Mouse (Mus musculus) mouse trophoblast stem cell (cell line): ENCODE results near the gene Rab3gap2.

ENCODE experiments used
- in situ Hi-C, 2 experiments: fragments of 300-500 bp; cut with MseI, MboI; formaldehyde crosslinking; loops; 2 replicates in 1 of 2; 3 replicates in 1 of 2; pipeline ENCODE4 v1.15.1; 2025

Gene Rab3gap2

GRCm38 (mm10) chr1:185203909-185204661, at the start of gene Rab3gap2:
Gene Rab3gap2, plus strand, starts transcription at chr1:185204117.
- in situ Hi-C loops: no loop called here

- in situ Hi-C loops: no loop called here
Observed at GRCm38 (mm10) chr1:185173641-185174040, 30.3 kb upstream of the Rab3gap2 start.

DNA sequence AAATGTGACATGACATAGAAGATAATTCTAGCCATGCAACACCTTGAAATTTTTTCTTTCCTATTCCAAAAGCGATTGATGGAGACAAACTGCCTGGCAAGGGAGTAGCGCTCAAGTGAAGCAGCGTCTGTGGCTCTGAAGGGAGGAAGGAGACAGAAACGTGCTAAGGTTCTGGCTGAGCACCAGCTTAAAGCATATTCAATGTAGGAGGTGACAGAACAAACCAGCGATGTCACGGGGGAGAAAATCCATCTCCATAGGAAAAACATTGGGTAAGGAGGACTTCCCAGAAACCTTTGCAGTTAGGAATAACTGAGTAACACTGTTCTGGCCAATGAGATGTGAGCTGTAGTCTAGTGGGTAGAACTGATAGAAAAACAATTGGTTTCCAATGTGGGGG, 26.1 kb upstream of the Rab3gap2 start:
- in situ Hi-C loops: no loop called here

- in situ Hi-C loops: no loop called here
Observed at GRCm38 (mm10) chr1:185183591-185184330, 20.2 kb upstream of the Rab3gap2 start.

- in situ Hi-C loops: no loop called here
Observed at GRCm38 (mm10) chr1:185185556-185185955, 18.4 kb upstream of the Rab3gap2 start.

DNA sequence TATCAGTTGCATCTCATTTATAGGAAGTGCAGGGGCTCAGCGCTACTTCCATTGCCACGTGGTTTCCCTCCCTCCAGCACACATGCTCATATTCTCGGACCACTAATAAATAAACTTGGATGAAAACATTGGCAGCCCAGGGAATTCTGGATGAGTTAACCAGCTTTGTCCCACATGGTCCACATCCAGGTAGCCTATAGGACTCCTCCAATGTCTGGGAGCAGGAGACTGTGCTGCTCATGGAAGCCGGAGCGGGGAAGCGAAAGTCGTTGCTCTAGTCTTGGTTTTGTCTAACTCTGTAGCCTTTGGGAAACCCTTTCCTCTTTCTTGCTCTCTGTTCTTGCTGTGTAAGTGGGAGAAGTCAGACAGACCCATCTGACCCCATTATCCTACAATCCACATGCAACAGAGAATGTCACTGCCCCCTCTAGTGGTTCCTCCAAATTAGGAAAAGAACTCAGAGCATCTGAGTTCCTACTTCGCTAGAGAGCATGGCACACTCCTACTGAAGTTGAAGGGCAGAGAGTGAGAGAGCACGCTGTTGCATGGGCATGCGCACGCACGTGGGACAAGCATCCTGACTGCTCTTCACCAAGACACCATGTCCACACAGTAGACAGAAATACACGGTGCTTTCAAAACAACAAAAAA, 16.7 kb upstream of the Rab3gap2 start:
- in situ Hi-C loops: no loop called here

DNA sequence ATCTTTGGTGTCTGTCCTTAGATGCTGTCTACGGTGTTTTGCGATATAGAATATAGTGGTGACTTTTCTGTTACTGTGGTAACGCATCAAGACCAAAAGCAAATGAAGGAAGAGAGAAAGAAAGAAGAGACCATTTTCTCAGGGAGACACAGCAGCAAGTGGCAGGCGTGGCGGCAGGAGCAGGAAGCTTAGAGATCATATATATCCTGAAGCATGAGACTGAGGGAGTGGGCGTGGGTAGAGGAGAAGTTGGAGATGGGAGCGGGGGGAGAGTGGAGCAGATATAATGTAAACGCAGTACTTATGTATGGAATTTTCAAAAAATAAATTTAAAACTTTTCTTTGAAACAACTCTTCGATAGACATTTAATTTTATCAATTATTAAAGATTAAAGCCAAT, 14.0 kb upstream of the Rab3gap2 start:
- in situ Hi-C loops: loop anchor here (5.0 kb wide), 1 partner anchor 223 kb away; no protein-coding TSS in a partner anchor

DNA sequence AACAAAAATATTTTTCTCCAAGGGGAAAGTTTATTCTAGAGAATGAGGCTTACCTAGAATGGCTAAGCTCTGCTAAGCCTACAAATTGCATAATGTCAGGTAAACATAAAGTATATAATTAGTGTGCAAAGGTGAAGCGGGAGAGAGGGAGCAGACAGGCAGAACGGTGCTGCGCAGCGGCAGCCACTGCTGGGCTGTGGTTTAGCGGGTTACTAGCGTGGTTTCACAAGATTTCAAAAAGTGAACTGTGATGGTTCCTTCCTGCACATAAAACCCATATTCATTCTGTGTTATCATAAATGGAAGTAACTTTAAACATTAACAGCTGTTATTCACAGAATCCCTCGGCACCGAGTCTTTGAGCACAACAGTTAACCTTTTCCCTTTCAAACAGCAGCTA, 11.8 kb upstream of the Rab3gap2 start:
- in situ Hi-C loops: loop anchor here (5.0 kb wide), 1 partner anchor 225 kb away; no protein-coding TSS in a partner anchor

GRCm38 (mm10) chr1:185193509-185193908, 10.4 kb upstream of the Rab3gap2 start:
- in situ Hi-C loops: loop anchor here (5.0 kb wide), 1 partner anchor 226 kb away; no protein-coding TSS in a partner anchor

- in situ Hi-C loops: no loop called here
Observed at GRCm38 (mm10) chr1:185196323-185196722, 7.6 kb upstream of the Rab3gap2 start.

GRCm38 (mm10) chr1:185200571-185201395, 3.1 kb upstream of the Rab3gap2 start:
- in situ Hi-C loops: no loop called here

DNA sequence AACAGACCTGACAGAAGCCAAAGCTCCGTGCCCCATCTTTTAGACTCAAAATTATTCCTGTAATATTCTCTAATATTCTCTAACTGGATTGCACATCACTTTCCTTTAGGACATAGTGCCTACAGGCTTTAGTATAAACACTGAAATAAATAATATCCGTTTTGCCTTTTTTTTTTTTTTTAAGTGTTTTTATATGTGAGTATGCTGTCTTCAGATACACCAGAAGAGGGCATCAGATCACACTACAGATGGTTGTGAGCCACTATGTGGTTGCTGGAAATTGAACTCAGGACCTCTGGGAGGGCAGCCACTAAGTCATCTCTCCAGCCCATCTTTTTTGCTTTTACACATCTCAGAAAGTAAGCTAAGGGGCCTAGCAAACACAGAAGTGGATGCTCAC, 1.9 kb upstream of the Rab3gap2 start:
- in situ Hi-C loops: no loop called here

DNA sequence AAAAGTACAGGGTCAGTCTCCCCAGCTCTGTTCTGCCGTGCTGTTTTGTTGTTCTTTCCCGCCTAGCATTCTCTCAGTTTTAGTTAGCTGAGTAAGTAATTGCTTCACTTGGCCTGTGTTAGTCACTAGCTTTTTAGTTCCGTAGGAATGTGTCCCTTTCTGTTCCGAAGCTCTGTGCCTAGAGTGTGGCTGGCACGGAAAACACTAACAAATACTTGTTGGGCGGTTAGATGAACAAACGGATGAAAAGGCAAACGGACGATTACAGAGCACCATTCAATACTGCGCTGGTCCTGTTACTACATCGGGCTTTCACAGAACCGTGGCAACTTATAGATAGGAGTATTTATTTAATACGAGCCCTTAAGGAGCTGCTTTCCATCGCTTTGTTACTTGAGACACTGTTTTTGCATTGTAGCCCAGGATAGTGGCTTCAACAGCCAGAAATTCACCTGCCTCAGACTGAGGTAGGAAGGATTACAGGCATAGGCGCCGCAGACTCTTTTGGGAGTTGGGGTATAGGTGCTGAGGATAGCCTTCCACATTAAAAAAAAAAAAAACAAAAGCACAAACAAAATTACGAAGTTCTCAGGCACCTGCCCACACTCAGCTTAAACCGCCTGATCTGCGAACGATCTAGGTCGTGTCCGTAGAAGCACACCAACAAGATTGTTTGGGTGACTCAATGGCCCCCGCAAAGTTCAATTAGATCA, 565 bp upstream of the Rab3gap2 start:
- in situ Hi-C loops: no loop called here

DNA sequence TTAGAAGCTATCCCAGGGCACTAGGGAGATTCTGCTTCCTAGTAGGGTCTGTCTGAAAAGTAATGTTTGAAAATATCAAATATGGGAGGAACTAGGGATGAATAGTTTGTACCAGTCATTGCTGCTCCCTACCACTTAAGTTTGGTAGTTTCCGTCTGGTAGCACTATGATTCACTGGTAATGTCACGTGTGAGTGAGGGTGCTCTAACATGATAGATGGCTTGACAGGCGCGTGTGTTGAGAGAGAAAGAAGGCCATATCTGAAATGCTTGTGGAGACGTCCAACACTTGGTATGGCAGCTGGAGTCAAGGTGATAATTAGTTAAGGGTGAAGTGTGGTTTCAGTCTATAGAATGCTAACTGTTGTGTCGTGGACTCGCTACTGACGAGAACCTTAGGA, 1.2 kb downstream of the Rab3gap2 start:
- in situ Hi-C loops: no loop called here

GRCm38 (mm10) chr1:185207851-185208595, 4.1 kb downstream of the Rab3gap2 start:
- in situ Hi-C loops: no loop called here

DNA sequence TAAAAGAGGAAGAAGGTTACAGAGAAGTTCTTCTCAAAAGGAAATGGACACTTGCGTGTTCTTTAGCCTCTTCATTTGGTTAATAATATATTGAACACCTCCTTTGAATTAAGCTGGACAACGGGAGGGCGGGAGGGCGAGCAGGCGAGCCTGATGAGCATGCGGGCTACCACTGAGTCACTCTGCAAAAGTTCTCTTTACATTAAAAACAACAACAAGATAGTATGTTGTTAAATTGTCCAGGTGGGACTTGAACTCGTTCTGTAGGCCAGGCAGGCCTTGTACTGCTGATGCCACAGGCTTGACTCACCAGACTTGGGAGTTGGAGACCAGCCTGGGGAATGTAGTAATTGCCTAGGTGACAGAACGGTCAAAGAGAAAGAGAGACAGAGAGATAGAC, 4.8 kb downstream of the Rab3gap2 start:
- in situ Hi-C loops: no loop called here

DNA sequence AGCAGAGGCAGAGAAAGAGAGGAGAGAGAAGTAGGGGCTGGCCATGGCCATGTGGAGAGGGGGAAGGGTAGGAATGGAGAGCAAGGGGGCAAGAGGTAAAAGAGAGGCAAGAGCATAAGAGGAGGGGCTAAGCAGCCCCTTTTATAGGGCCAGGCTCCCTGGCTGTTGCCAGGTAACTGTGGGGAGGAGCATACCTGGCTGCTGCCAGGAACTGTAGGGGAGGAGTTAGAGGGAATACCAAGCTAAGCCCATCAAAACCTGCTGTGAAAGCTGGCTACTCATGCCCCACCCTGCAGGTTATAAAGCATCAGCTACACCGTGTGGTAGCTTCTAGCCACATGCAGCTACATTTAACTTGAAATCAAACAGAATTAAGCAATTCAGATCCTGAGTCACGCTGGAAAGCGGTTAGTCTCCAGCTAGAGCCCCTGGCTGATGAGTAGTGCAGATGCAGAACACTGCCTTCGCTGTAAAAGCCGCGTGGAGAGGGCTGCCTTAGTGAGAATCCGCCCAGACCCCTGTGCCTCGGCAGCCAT, 5.8 kb downstream of the Rab3gap2 start:
- in situ Hi-C loops: no loop called here

DNA sequence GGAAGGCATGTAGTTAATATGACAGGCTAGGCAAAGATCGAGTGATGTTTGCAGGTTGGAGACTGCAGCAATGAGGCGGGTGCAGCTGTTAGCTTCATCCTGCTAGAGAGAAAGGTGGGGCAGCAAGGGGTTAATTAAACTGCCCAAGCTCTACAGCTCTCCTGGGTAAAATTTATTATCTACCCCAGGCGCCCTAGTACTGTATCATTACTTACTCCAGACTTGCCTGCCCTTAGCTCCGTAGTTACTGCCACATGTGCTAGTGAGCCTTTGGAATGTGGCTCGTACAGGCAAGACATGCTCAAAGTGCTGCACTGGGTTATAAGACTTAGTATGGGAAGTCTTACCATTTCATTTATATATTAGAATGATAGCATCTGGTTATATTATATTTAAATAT, 12.4 kb downstream of the Rab3gap2 start:
- in situ Hi-C loops: no loop called here

DNA sequence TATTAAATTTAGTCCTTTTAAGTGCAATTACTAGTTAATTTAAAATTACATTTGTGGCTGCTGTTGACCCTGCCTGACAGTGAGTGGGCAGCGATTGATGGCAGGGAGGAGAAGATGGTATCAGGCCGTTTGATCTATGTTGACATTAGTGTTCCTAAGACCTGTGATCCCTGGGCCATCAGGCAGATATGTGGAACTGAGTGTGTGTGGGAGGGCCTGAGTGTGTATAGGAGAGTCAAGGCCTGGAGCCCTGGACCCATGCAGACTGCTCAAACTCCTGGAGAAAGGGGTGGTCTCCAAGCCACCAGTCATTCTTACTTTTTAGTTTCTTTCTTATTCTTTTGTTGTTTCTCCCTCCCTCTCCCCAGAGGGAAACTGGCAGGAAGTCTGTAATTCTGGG, 12.8 kb downstream of the Rab3gap2 start:
- in situ Hi-C loops: no loop called here

DNA sequence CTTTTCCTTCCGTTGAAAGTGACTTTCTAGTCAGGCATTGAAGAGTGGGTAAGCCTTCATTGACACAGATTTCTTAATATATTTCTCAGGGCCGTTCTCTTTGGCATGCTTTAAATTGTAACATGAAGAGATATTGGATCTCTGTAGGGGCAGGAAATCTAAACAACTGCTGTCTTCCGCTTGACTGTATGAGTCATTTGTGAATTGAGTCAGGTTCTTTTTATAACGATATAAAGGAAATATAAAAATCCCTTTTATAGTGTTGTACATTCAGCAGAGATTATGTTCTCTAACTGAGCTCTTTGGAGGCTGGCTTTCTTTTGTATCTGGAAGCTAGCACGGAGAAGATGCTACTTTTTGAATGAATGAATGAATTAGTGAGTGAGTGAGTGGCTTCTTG, 14.0 kb downstream of the Rab3gap2 start:
- in situ Hi-C loops: no loop called here
